Mouse (Mus musculus): ENCODE results near the gene Recql5. TPM values are rescaled to one million over a fixed set of nuclear protein-coding genes. Genes with fewer than 3 reads are reported as not detected.
A peak's percentile ranks its signal among the peaks of the same experiment; 100 is the strongest.

Gene Recql5
- polyA plus RNA-seq, 1 experiment from 2014 or later = 21.5 TPM

DNA sequence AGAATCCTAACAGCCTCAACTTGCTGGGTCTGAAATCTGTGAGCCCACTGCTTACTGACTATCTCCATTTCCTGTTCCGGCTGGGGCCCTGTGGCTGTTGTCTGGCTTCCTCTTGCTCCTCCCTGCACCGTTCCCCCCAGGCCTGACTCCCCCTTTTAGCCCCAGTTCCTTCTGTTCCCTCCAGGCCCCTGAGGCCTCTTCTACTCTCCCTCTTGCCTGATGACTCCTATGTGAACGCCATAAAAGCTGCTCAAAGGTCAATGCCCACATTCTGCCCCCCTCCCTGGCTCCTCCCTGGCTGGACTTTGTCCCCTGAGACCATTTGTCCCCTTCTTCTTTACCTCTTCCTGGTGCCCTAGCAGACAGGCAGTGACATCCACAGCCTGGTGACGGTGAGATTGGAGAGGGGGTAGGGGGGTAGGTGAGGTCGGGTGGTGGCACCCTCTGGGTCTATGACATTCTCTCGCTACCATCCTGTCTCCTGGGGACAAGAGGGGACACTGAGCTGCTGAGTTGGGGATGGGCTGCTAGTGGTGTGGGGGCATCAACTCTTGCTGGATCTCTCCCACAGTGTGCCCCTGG is 56.0 kb downstream of the Recql5 start:
- 0 out of 2 replicates have a peak, but pooled peaks cover 3% of the 10 kb centered on the region for H3K27me3 ChIP-seq (ENCODE audit: control insufficient read depth, insufficient read depth, low read length)
- no peak overlapping the region for H3K4me2 ChIP-seq (ENCODE audit: low read depth, severe bottlenecking)
- ATAC-seq (ENCODE audit: insufficient number of reproducible peaks, low FRiP score, low TSS enrichment, low read depth) (no peak), DNase-seq (ENCODE audit: low spot score) (no peak)
- H3K27ac ChIP-seq (replicated peaks; ENCODE audit: low read depth, low read length) = no peak overlapping the region
- 44% methylated on average over 6 of the region's 6 CpGs for WGBS
- no peak overlapping the region for H3K4me3 ChIP-seq (ENCODE audit: low read depth, low read length)
- H3K4me1 ChIP-seq (ENCODE audit: control insufficient read depth, insufficient read depth, low read length) = 0 out of 2 replicates have a peak, but pooled peaks cover 3% of the 10 kb centered on the region
- no peaks in the 10 kb centered on the region for H3K36me3 ChIP-seq (ENCODE audit: control insufficient read depth, insufficient read depth, low read length)
- no peak overlapping the region for H3K9ac ChIP-seq (ENCODE audit: low read length)
- no peaks in the 10 kb centered on the region for H3K9me3 ChIP-seq (ENCODE audit: control insufficient read depth, low read length)

DNA sequence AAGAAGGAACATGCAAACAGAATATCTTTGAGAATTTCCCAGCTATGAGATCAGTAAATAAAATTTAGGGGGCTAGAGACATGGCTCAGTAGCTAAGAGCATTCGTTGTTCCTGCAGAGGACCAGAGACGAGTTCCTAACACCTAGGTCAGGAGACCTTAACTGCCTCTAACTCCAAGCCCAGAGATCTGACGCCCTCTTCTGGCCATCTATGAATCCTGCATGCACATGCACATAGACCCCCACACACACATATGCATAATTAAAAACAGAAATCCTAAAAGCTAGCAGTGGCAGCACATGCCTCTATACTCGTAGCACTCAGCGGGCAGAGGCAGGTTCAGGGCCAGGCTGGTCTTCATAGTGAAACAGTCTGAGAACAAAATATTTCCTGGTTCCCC is 56.8 kb downstream of the Recql5 start:
- DNase-seq (ENCODE audit: low spot score) (no peak), ATAC-seq (ENCODE audit: insufficient number of reproducible peaks, low FRiP score, low TSS enrichment, low read depth) (no peak)
- H3K27ac ChIP-seq (replicated peaks; ENCODE audit: low read depth, low read length) = no peak overlapping the region
- no peak overlapping the region for H3K4me3 ChIP-seq (ENCODE audit: low read depth, low read length)
- H3K36me3 ChIP-seq (ENCODE audit: control insufficient read depth, insufficient read depth, low read length) = no peaks in the 10 kb centered on the region
- H3K4me2 ChIP-seq (ENCODE audit: low read depth, severe bottlenecking) = no peak overlapping the region
- no peak overlapping the region for H3K9ac ChIP-seq (ENCODE audit: low read length)
- no peaks in the 10 kb centered on the region for H3K27me3 ChIP-seq (ENCODE audit: control insufficient read depth, insufficient read depth, low read length)
- no peaks in the 10 kb centered on the region for H3K9me3 ChIP-seq (ENCODE audit: control insufficient read depth, low read length)
- H3K4me1 ChIP-seq (ENCODE audit: control insufficient read depth, insufficient read depth, low read length) = 0 out of 2 replicates have a peak, but pooled peaks cover 3% of the 10 kb centered on the region
- WGBS = 71% methylated on average over 5 of the region's 5 CpGs

DNA sequence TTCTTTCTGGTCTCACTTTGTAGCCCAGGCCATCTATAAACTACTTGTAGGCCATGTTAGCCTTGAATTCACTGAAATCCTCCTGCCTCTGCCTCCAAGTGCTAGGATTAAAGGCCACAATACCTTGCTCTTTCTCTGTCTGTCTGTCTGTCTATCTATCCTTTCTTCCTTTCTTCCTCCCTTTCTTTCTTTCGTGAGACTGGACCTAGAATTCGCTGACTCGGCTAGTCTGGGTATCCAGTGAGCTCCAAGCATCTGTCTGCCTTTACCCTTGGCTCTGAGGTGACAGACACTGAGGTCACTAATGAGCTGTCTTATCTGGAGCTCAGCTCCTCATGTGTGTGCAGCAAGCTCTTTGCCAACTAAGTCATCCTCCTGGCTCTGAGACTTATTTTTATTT is 57.3 kb downstream of the Recql5 start:
- no peak overlapping the region for H3K4me2 ChIP-seq (ENCODE audit: low read depth, severe bottlenecking)
- no peaks in the 10 kb centered on the region for H3K9me3 ChIP-seq (ENCODE audit: control insufficient read depth, low read length)
- ATAC-seq (ENCODE audit: insufficient number of reproducible peaks, low FRiP score, low TSS enrichment, low read depth) (no peak), DNase-seq (ENCODE audit: low spot score) (no peak)
- no peak overlapping the region for H3K4me3 ChIP-seq (ENCODE audit: low read depth, low read length)
- H3K27ac ChIP-seq (replicated peaks; ENCODE audit: low read depth, low read length) = no peak overlapping the region
- no peaks in the 10 kb centered on the region for H3K27me3 ChIP-seq (ENCODE audit: control insufficient read depth, insufficient read depth, low read length)
- 93% methylated on average over 3 of the region's 3 CpGs for WGBS
- 0 out of 2 replicates have a peak, but pooled peaks cover 3% of the 10 kb centered on the region for H3K4me1 ChIP-seq (ENCODE audit: control insufficient read depth, insufficient read depth, low read length)
- no peak overlapping the region for H3K9ac ChIP-seq (ENCODE audit: low read length)
- no peaks in the 10 kb centered on the region for H3K36me3 ChIP-seq (ENCODE audit: control insufficient read depth, insufficient read depth, low read length)

DNA sequence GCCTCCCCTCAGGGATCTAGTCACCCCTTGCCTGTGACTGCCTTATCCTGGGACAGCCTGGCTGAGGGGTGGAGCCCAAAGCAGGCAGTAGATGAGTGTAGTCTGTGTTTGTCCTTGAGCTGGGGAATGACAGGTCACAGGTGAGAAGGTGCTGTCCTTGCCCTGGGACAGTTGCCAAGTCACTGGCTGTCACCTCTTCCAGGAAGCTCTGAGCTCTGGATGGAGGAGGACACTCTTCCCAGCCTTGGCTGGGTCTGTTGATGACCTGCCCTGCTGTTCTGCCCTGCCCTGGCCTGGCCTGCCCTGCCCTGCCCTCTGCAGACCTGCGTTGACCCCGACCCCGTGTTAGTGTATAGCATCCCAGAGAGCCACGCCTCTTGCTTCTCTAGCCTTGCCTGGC is 60.8 kb downstream of the Recql5 start:
- no peak overlapping the region for H3K4me2 ChIP-seq (ENCODE audit: low read depth, severe bottlenecking)
- no peak overlapping the region for H3K9ac ChIP-seq (ENCODE audit: low read length)
- DNase-seq (ENCODE audit: low spot score) (no peak), ATAC-seq (ENCODE audit: insufficient number of reproducible peaks, low FRiP score, low TSS enrichment, low read depth) (no peak)
- H3K36me3 ChIP-seq (ENCODE audit: control insufficient read depth, insufficient read depth, low read length) = no peaks in the 10 kb centered on the region
- H3K27me3 ChIP-seq (ENCODE audit: control insufficient read depth, insufficient read depth, low read length) = no peaks in the 10 kb centered on the region
- H3K9me3 ChIP-seq (ENCODE audit: control insufficient read depth, low read length) = no peaks in the 10 kb centered on the region
- 44% methylated on average over 4 of the region's 4 CpGs for WGBS
- 0 out of 2 replicates have a peak, but pooled peaks cover 3% of the 10 kb centered on the region for H3K4me1 ChIP-seq (ENCODE audit: control insufficient read depth, insufficient read depth, low read length)
- H3K27ac ChIP-seq (replicated peaks; ENCODE audit: low read depth, low read length) = no peak overlapping the region
- no peak overlapping the region for H3K4me3 ChIP-seq (ENCODE audit: low read depth, low read length)

DNA sequence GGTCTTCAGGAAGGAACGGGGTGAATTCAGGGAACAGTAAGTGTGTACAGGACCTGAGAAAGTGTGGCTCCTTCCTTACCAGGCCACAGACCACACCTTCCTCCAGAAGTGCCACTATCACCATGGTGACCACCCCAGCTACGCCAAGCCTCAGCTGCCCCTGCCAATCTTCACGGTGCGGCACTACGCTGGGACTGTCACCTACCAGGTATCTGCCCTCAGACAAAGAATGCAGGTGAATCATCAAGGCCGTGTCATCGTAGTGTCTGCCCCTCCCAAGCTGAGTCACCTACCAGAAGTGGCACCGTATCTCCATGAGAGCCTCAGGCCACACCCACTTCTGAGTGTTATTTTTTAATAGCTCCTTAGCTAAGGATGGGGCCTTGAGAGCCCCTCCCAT is 63.9 kb downstream of the Recql5 start:
- no peak overlapping the region for H3K9ac ChIP-seq (ENCODE audit: low read length)
- DNase-seq (ENCODE audit: low spot score) = no peak
- H3K36me3 ChIP-seq (ENCODE audit: control insufficient read depth, insufficient read depth, low read length) = no peaks in the 10 kb centered on the region
- no peaks in the 10 kb centered on the region for H3K4me1 ChIP-seq (ENCODE audit: control insufficient read depth, insufficient read depth, low read length)
- no peak overlapping the region for H3K4me3 ChIP-seq (ENCODE audit: low read depth, low read length)
- H3K27ac ChIP-seq (replicated peaks; ENCODE audit: low read depth, low read length) = no peak overlapping the region
- no peak for ATAC-seq (ENCODE audit: insufficient number of reproducible peaks, low FRiP score, low TSS enrichment, low read depth)
- H3K27me3 ChIP-seq (ENCODE audit: control insufficient read depth, insufficient read depth, low read length) = no peaks in the 10 kb centered on the region
- no peaks in the 10 kb centered on the region for H3K9me3 ChIP-seq (ENCODE audit: control insufficient read depth, low read length)
- 84% methylated on average over 8 of the region's 8 CpGs for WGBS
- no peak overlapping the region for H3K4me2 ChIP-seq (ENCODE audit: low read depth, severe bottlenecking)

DNA sequence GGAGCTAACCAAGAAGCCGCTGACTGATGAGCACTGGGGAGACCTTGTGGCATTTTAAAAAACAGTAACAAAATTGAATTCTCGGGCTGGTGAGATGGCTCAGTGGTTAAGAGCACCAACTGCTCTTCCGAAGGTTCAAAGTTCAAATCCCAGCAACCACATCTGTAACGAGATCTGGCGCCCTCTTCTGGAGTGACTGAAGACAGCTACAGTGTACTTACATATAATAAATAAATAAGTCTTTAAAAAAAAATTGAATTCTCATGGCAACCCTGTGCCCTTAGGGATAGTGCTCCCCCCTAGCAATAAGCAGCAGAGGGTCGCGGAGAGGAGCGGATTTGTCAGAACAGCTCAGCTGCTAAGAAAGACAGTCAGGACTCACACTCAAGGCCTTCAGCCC is 69.4 kb downstream of the Recql5 start:
- no peaks in the 10 kb centered on the region for H3K9me3 ChIP-seq (ENCODE audit: control insufficient read depth, low read length)
- DNase-seq (ENCODE audit: low spot score) = no peak
- 90% methylated on average over 8 of the region's 8 CpGs for WGBS
- H3K4me3 ChIP-seq (ENCODE audit: low read depth, low read length) = no peak overlapping the region
- H3K27ac ChIP-seq (replicated peaks; ENCODE audit: low read depth, low read length) = no peak overlapping the region
- H3K4me2 ChIP-seq (ENCODE audit: low read depth, severe bottlenecking) = no peak overlapping the region
- no peak for ATAC-seq (ENCODE audit: insufficient number of reproducible peaks, low FRiP score, low TSS enrichment, low read depth)
- no peaks in the 10 kb centered on the region for H3K36me3 ChIP-seq (ENCODE audit: control insufficient read depth, insufficient read depth, low read length)
- 0 out of 2 replicates have a peak, but pooled peaks cover 2% of the 10 kb centered on the region for H3K4me1 ChIP-seq (ENCODE audit: control insufficient read depth, insufficient read depth, low read length)
- no peak overlapping the region for H3K9ac ChIP-seq (ENCODE audit: low read length)
- peaks cover 28% of the 10 kb centered on the region for H3K27me3 ChIP-seq (ENCODE audit: control insufficient read depth, insufficient read depth, low read length)

DNA sequence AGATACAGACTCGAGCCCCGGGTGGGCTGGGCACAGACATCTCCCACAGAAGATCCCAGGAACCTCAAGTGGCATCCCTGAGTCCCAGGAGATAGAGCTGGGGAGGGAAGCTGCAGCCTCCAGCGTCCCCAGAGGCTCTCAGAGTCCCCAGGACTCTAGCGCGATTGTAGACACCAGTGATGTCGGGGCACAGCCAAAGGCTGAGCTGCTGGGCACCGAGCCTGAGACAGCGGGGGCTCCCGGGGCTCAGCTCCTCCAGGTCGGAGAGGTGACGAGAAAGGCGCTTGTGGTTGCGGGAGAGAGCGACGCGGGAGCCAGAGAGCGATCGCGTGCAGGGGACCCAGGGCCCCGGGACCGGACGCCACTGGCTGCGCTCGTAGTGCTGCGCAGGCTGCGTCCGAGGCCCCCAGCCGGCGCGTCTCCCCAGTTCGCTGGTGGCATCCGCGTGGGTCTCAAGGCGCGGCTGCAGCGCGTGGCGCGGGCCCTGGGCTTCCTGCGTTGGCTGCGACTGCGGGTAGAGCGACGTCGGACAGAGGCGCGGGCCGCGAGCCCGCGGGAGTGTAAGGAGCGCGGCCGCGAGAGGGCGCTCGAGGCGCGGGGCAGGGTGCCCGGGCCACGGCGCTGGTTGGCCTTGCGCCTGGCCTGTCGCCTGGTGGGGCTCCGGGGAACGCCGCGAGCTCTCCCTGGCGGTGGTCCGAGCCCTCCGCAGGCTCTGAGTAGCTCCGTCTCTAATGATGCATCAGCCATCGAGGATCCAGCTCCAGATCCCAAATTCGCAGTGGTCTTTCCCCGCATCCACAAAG is 73.9 kb downstream of the Recql5 start:
- WGBS = 1% methylated on average over 75 of the region's 75 CpGs
- ATAC-seq (ENCODE audit: insufficient number of reproducible peaks, low FRiP score, low TSS enrichment, low read depth) (peak; percentile 75), DNase-seq (ENCODE audit: low spot score) (peak; percentile 90)
- no peaks in the 10 kb centered on the region for H3K36me3 ChIP-seq (ENCODE audit: control insufficient read depth, insufficient read depth, low read length)
- peaks cover 47% of the 10 kb centered on the region for H3K27me3 ChIP-seq (ENCODE audit: control insufficient read depth, insufficient read depth, low read length)
- peak overlapping the region; percentile 28 for H3K4me3 ChIP-seq (ENCODE audit: low read depth, low read length)
- H3K4me2 ChIP-seq (ENCODE audit: low read depth, severe bottlenecking) = peak overlapping the region; percentile 47
- H3K9ac ChIP-seq (ENCODE audit: low read length) = peak overlapping the region; percentile 37; the same call in 1 of the 2 replicates
- no peak overlapping the region for H3K27ac ChIP-seq (replicated peaks; ENCODE audit: low read depth, low read length)
- 0 out of 2 replicates have a peak, but pooled peaks cover 2% of the 10 kb centered on the region for H3K4me1 ChIP-seq (ENCODE audit: control insufficient read depth, insufficient read depth, low read length)
- H3K9me3 ChIP-seq (ENCODE audit: control insufficient read depth, low read length) = no peaks in the 10 kb centered on the region

DNA sequence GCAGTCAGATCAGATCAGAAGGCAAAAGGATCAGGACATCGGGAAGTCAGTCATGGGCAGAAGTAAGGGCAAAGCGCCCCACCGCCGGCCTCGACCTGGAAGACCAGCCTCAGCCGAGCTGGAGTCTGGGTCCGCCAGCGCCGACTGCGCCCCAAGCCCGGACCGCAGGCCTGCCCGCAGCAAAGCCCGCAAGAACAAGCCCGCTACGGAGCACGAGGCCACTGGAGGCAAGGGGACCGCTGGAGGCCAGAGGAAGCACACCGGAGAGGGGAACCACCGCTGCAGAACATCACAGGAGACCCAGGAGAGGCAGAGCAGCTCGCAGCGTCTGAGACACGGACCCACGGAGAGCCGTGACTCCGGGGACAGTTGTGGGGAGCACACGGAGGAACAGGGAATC is 74.9 kb downstream of the Recql5 start, which contains the start of gene Myo15b:
TSS of gene Myo15b (plus strand) at position 53 of the 400 bp plus-strand sequence.
- Histone ChIP-seq H3K4me2 (ENCODE audit: low read depth, severe bottlenecking) (peak within 1 kb of the TSS; percentile 47), H3K36me3 (ENCODE audit: control insufficient read depth, insufficient read depth, low read length) (no peaks in the 10 kb centered on the region), H3K9me3 (ENCODE audit: control insufficient read depth, low read length) (no peaks in the 10 kb centered on the region), H3K9ac (ENCODE audit: low read length) (peak within 1 kb of the TSS; percentile 37; the same call in 1 of the 2 replicates), H3K27ac (replicated peaks; ENCODE audit: low read depth, low read length) (no peak within 1 kb of the TSS), H3K4me3 (ENCODE audit: low read depth, low read length) (peak within 1 kb of the TSS; percentile 28), H3K27me3 (ENCODE audit: control insufficient read depth, insufficient read depth, low read length) (peaks cover 47% of the 10 kb centered on the region), H3K4me1 (ENCODE audit: control insufficient read depth, insufficient read depth, low read length) (0 out of 2 replicates have a peak, but pooled peaks cover 2% of the 10 kb centered on the region)
- 10% methylated on average over 27 of the region's 27 CpGs for WGBS
- DNase-seq (ENCODE audit: low spot score) (peak; percentile 36), ATAC-seq (ENCODE audit: insufficient number of reproducible peaks, low FRiP score, low TSS enrichment, low read depth) (no peak)

Measured in limb, embryonic 11.5 days (tissue).